7 mouse cellular contexts compared by ENCODE assay signal in genomic region chr6:87937178-87937788, GRCm38 (mm10). TPM values are rescaled to one million over a fixed set of nuclear protein-coding genes. Genes with fewer than 3 reads are reported as not detected.
DNase-seq lines count a peak whose midpoint lies in the region; ATAC-seq and TF ChIP-seq lines count a peak whose summit lies in the region.

No protein-coding gene starts in this region.

- no peak overlapping the region; the same call in 1 of the 2 replicates for H3K4me2 ChIP-seq in hindbrain, embryonic 11.5 days (replicated peaks; ENCODE audit: low read depth, low read length)
- H3K4me2 ChIP-seq in limb, embryonic 14.5 days (replicated peaks; ENCODE audit: low read depth, low read length, severe bottlenecking): no peak overlapping the region
- no peak overlapping the region for H3K4me2 ChIP-seq in neural tube, embryonic 15.5 days

- H3K4me3 ChIP-seq in hindbrain, embryonic 11.5 days (ENCODE audit: low read depth, low read length): no peak overlapping the region
- no peak overlapping the region for H3K4me3 ChIP-seq in limb, embryonic 14.5 days (replicated peaks; ENCODE audit: low read length)
- H3K4me3 ChIP-seq in neural tube, embryonic 15.5 days (replicated peaks): no peak overlapping the region

- no peak overlapping the region for H3K9ac ChIP-seq in hindbrain, embryonic 11.5 days (ENCODE audit: low read depth, low read length)
- no peak overlapping the region for H3K9ac ChIP-seq in limb, embryonic 14.5 days (ENCODE audit: low read depth, low read length, severe bottlenecking)
- H3K9ac ChIP-seq in neural tube, embryonic 15.5 days (replicated peaks): no peak overlapping the region

- WGBS in hindbrain, embryonic 11.5 days: 43% methylated on average over 19 of the region's 19 CpGs
- WGBS in limb, embryonic 14.5 days: 34% methylated on average over 19 of the region's 19 CpGs
- WGBS in neural tube, embryonic 15.5 days: 31% methylated on average over 19 of the region's 19 CpGs

- peak; percentile 91 for DNase-seq in R1 (ENCODE audit: low read depth, low spot score)
- peak; percentile 88 for DNase-seq in embryo, embryonic 11 days
- peak; percentile 72 for DNase-seq in hindbrain, embryonic 11.5 days (ENCODE audit: low spot score)
- peak; percentile 78 for DNase-seq in limb, embryonic 14.5 days (ENCODE audit: low spot score)
- DNase-seq in thymus, postnatal 4 days: no peak
- DNase-seq in frontal cortex, postnatal 25 days (ENCODE audit: low spot score in 2 of 2): no peak

- ATAC-seq in hindbrain, embryonic 11.5 days (ENCODE audit: low FRiP score): peak; percentile 95
- peak; percentile 93 for ATAC-seq in limb, embryonic 14.5 days (ENCODE audit: low FRiP score, low read depth)
- peak; percentile 72 for ATAC-seq in neural tube, embryonic 15.5 days (ENCODE audit: low FRiP score)

- H3K9me3 ChIP-seq in hindbrain, embryonic 11.5 days (ENCODE audit: control insufficient read depth, low read length): no peaks in the 10 kb centered on the region
- no peaks in the 10 kb centered on the region for H3K9me3 ChIP-seq in limb, embryonic 14.5 days (ENCODE audit: control insufficient read depth, low read length)
- H3K9me3 ChIP-seq in neural tube, embryonic 15.5 days (replicated peaks): no peaks in the 10 kb centered on the region

- H3K27ac ChIP-seq in hindbrain, embryonic 11.5 days (ENCODE audit: low read depth, low read length): peak overlapping the region; percentile 69
- H3K27ac ChIP-seq in limb, embryonic 14.5 days (replicated peaks; ENCODE audit: low read depth, low read length): 0 out of 2 replicates have a peak overlapping the region, but pooled peaks have one; percentile 8
- no peak overlapping the region for H3K27ac ChIP-seq in neural tube, embryonic 15.5 days (replicated peaks)

- H3K4me1 ChIP-seq in hindbrain, embryonic 11.5 days (replicated peaks; ENCODE audit: control insufficient read depth, insufficient read depth, low read length): no peaks in the 10 kb centered on the region
- H3K4me1 ChIP-seq in limb, embryonic 14.5 days (ENCODE audit: control insufficient read depth, insufficient read depth, low read length): no peaks in the 10 kb centered on the region
- no peaks in the 10 kb centered on the region for H3K4me1 ChIP-seq in neural tube, embryonic 15.5 days

- no peak for TF ChIP-seq POLR2A in limb, embryonic 14.5 days (IDR thresholded peaks at IDR 0.05; ENCODE audit: borderline replicate concordance, extremely low read depth, insufficient read depth, insufficient read length)

- no peaks in the 10 kb centered on the region for H3K27me3 ChIP-seq in hindbrain, embryonic 11.5 days (ENCODE audit: control insufficient read depth, insufficient read depth, low read length)
- no peaks in the 10 kb centered on the region for H3K27me3 ChIP-seq in limb, embryonic 14.5 days (ENCODE audit: control insufficient read depth, insufficient read depth, low read length)
- H3K27me3 ChIP-seq in neural tube, embryonic 15.5 days (replicated peaks): no peaks in the 10 kb centered on the region

- H3K36me3 ChIP-seq in hindbrain, embryonic 11.5 days (ENCODE audit: control insufficient read depth, insufficient read depth, low read length): peaks cover 6% of the 10 kb centered on the region; the same call in 1 of the 2 replicates
- peaks cover 47% of the 10 kb centered on the region for H3K36me3 ChIP-seq in limb, embryonic 14.5 days (ENCODE audit: control insufficient read depth, insufficient read depth, low read length)
- peaks cover 45% of the 10 kb centered on the region for H3K36me3 ChIP-seq in neural tube, embryonic 15.5 days

RNA-seq across cellular contexts. Expression of gene Hmces, which starts 23.5 kb away (rescaled TPM):
- 50.7 and 52.3 TPM in 2 replicates for polyA plus RNA-seq in hindbrain, embryonic 11.5 days (2014; fragmentation: Nextera tagmentation; extraction: Ambion mirVana)
- polyA plus RNA-seq in limb, embryonic 14.5 days (2012; rRNA removed): 42.6 and 44.1 TPM in 2 replicates
- polyA plus RNA-seq in limb, embryonic 14.5 days (2014; fragmentation: Nextera tagmentation; extraction: Ambion mirVana): 48.9 and 59.0 TPM in 2 replicates
- polyA plus RNA-seq in neural tube, embryonic 15.5 days (2015; fragmentation: Nextera tagmentation; extraction: Ambion mirVana): 43.0 and 44.0 TPM in 2 replicates

RNA-seq across cellular contexts. Expression of gene H1fx, which starts 44.2 kb away (rescaled TPM):
- 41.3 and 74.2 TPM in 2 replicates for polyA plus RNA-seq in hindbrain, embryonic 11.5 days (2014; fragmentation: Nextera tagmentation; extraction: Ambion mirVana)
- polyA plus RNA-seq in limb, embryonic 14.5 days (2012; rRNA removed): 118 and 159 TPM in 2 replicates
- polyA plus RNA-seq in limb, embryonic 14.5 days (2014; fragmentation: Nextera tagmentation; extraction: Ambion mirVana): 61.9 and 80.5 TPM in 2 replicates
- 23.4 and 37.1 TPM in 2 replicates for polyA plus RNA-seq in neural tube, embryonic 15.5 days (2015; fragmentation: Nextera tagmentation; extraction: Ambion mirVana)

RNA-seq across cellular contexts. Expression of gene Copg1, which starts 49.7 kb away (rescaled TPM):
- 128 and 138 TPM in 2 replicates for polyA plus RNA-seq in hindbrain, embryonic 11.5 days (2014; fragmentation: Nextera tagmentation; extraction: Ambion mirVana)
- 135 and 137 TPM in 2 replicates for polyA plus RNA-seq in limb, embryonic 14.5 days (2012; rRNA removed)
- polyA plus RNA-seq in limb, embryonic 14.5 days (2014; fragmentation: Nextera tagmentation; extraction: Ambion mirVana): 177 and 186 TPM in 2 replicates
- polyA plus RNA-seq in neural tube, embryonic 15.5 days (2015; fragmentation: Nextera tagmentation; extraction: Ambion mirVana): 204 and 207 TPM in 2 replicates

Comparison
In these comparisons a context has a peak if more than half of its experiments do, and no peak if none do; other contexts are left out.
1. DNase-seq: peak in R1 (single experiment), embryo, embryonic 11 days (single experiment), hindbrain, embryonic 11.5 days (single experiment) and limb, embryonic 14.5 days (single experiment); none in thymus, postnatal 4 days (single experiment) and frontal cortex, postnatal 25 days (0 of 2).
2. Peak in every context shown above with its lines, with median percentiles within 50 percentile points of each other: ATAC-seq.